Mouse (Mus musculus) yolk sac, embryonic 10.5 days (tissue): ENCODE data around the gene Cacng3.
A peak's percentile ranks its signal among the peaks of the same experiment; 100 is the strongest.

ENCODE experiments used
- DNase-seq: peaks from one replicate; pipeline ENCODE4 v3.0.0-alpha.2; 2017; ENCODE audit warnings: low spot score

Cacng3 gene

GRCm38 (mm10) chr7:122670442-122670872 lies at the start of gene Cacng3:
Gene Cacng3, plus strand, starts transcription at chr7:122670492.
- DNase-seq, result no peak

GRCm38 (mm10) chr7:122622125-122622774 lies 48.0 kb upstream of the Cacng3 start:
- DNase-seq, result no peak

DNA sequence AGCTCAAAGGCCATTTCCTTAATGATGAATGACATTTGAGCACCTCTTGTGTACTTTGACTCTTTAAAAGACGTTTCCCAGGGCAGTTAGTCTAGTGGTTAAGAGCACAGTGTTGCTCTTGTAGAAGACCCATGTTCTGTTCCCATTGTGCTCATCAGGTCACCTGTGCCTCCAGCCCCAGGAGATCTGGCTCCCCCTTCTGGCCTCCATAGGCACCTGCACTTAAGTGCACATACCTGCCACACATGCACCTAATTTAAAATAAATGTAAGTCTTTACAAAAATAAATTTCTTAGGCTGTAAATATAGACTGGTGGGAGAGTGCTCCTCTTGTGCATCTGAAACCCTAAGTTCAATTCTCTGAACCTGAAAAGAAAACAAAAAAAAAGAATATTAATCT lies 46.5 kb upstream of the Cacng3 start:
- no peak for DNase-seq

GRCm38 (mm10) chr7:122628050-122628449 lies 42.2 kb upstream of the Cacng3 start:
- no peak for DNase-seq

DNA sequence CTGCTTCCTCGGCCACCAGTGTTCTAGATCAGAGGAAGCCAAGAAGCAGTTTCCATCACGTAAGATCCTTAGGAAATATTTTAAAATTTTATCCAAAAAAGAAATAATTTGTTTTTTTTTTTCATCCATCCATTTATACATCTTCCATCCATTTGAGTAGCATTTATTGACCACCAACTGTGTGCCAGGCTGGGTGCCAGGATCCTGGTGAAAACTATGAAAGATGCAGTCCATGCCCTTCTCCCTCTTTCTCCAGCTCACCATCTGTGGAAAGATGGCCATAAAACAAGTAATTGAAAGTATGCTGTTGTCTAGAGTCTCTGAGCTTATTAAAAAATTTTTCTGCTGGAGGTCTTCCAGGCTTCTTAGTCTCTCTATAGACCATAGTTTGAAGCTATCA lies 39.9 kb upstream of the Cacng3 start:
- DNase-seq, result no peak

- DNase-seq, result no peak
Observed at GRCm38 (mm10) chr7:122631151-122631550, 39.1 kb upstream of the Cacng3 start.

DNA sequence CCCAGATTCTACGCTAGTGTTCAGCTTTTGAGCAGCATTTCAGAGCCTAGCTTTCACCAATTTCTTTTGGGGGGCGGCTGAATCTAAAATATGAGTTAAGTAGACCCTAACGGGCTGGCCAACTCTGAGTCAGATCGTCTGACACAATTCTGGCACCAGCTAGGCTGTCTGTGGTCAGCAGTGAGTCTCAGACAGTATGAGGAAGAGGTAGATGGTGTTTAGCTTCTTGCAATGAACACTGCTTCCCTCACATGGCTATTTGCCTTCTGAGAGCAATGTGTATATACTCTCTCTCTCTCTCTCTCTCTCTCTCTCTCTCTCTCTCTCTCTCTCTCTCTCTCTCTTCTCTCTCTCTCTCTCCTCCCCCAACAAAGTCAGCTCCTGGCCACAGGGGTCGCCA lies 37.3 kb upstream of the Cacng3 start:
- DNase-seq, result no peak

DNA sequence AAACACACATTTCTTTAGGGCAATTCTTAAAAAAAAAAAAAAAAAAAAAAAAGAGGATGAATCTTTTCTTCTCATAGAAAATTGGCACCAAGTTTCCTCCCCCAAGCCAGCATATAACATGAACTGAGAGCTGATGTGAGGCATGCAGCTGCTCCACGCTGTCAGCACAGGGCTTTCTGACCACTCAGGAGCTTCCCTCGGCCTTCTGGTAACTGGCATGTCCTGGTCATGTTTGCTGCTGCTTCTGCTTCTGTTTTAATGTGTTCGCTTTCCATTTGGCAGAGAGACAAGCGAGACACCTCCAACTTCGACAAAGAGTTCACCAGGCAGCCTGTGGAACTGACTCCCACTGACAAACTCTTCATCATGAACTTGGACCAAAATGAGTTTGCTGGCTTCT lies 36.8 kb upstream of the Cacng3 start:
- no peak for DNase-seq

GRCm38 (mm10) chr7:122643676-122644075 lies 26.6 kb upstream of the Cacng3 start:
- DNase-seq, result no peak

DNA sequence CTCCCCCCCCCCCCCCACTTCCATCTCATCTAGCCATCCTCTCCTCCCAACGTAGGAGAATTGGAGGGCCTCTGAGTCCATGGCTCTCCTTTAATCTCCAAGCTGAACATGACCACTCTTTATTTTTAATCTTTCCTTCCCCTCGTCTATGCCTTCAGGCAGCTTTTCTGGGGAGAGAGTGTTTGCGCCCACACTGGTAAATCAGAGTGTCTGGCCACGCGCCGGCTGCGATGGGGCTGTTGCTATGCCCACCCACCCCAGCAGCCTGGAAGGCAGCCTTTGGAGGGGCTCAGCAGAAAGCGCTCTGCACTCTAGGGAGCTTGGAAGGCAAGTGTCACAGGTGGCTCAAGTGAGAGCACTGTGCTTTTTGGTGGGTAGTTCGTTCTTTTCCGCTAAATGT lies 21.0 kb upstream of the Cacng3 start:
- no peak for DNase-seq

DNA sequence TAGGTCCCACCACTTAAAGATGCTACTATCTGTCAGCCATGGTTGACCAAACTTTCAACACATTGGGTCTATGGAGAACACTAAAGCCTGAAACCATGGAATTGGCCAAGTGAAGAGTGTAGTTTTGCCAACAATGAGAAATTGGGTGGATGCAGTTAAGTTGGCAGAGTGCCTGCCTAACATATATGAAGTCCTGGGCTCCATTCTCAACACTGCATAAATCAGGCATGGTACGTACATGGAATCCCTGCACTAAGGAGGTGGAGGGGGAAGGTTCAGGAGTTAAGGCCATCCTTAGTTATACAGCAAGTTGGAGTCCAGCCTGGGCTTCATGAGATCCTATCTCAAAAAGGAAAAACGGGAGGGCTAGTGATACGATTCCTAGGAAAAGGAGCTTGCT lies 17.8 kb upstream of the Cacng3 start:
- DNase-seq, result no peak

- no peak for DNase-seq
Observed at GRCm38 (mm10) chr7:122656671-122657070, 13.6 kb upstream of the Cacng3 start.

- no peak for DNase-seq
Observed at GRCm38 (mm10) chr7:122657423-122658126, 12.7 kb upstream of the Cacng3 start.

DNA sequence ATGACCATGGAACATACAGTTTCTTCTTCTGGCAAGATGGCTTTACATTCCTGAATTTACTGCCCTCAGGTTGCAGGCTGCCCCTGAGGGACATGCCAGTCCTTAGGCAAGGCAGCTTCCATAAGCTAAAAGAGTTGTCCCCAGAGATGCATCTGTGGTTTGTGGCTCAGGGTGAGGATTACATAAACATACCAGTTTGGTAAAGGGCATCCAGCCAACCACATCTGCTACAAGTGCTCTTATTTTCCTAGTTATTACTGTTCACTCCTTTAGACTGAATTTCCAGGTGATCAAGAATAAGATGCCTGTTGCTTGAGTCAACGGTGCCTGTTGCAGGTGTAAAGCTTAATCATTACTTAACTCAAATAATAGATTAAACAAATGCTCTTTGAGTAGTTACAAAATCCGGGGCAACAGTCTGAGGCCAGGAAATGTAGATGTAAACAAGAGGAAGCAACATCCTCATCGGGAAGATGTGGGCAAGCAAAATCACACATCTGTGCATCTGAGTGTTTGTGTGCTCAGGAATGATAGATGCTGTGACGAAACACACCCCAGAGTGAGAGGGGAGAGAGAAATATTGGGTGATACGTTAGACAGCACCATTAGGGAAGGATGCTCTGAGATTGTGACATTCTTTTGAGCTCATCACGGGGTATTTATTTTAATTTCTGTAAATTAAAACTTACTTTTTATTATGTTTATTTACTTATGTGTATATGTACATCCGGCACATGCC lies 4.8 kb upstream of the Cacng3 start:
- no peak for DNase-seq

DNA sequence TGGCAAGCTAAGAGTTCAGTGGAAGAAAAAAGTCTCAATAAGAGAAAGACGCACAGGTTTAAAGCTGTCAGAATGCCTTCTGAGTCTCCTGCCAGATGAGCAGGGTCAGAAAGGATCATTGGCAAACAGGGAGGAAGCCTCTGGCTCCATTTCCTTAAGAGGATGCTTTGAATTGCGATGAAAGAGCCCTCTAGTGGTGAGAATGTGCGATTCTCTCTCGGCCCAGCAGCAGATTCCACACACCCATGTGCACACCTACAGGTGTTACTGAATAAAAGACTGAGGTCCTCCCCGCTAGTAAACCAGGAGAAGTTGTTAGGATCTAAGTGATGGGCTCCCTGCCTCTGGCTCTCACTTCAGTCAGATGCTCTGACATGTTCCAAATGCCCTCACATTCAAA lies 2.4 kb upstream of the Cacng3 start:
- DNase-seq, result no peak

DNA sequence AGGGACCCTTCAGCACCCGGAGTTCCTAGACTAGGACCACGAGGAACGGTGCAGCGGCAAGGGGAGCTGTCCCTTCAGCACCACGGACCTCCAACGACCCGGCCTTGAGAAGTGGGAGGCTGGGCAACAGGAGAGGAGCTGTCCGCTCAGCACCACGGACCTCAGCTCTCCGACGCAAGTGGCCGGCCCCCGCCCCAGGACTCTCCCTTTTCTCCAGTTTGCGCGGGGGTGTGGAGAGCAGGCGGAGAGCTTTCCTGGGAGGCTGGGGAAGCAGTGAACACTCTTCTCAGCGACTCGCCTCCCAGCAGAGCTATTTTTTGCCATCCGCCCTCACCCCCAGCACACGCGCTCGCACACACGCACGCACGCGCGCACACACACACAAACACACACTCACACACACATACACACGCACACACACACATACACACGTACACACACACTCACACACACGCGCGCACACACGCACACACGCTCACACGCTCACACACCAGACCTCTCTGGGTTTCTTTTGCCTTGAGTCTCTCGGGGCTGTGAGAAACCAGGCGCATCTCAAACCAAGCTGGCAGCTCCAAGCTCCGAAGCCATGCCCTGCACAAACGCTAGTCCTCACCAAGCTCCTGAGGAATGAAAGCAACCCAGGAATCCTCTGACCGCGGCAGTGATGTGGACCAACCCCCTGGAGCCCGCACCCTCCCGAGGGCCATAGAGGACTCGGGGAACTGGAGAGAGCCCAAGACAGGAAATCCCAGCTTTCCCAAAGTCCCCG lies 765 bp downstream of the Cacng3 start:
- DNase-seq, result peak; percentile 81

- DNase-seq, result no peak
Observed at GRCm38 (mm10) chr7:122672981-122673380, 2.7 kb downstream of the Cacng3 start.

GRCm38 (mm10) chr7:122675207-122675606 lies 4.9 kb downstream of the Cacng3 start:
- DNase-seq, result no peak

- no peak for DNase-seq
Observed at GRCm38 (mm10) chr7:122701751-122702150, 31.5 kb downstream of the Cacng3 start.

DNA sequence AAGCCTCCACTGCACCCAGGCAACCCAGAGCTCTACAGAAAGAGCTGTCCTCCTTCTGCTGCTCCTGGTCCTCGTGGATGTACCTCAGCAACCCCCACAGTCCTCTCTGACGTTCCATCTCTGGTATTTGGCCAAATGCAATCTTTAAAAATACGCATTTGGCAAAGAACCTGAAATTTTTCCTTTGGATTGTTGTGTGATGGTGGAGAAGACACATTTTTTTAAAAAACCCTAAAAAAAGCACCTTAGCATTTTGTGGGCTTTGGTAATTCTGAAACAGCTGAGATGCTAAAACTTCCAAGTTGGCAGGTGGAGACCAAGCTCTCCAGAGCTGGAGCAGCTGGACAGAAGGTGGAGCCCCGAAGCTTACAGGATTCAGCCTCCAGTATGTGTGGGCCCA lies 32.2 kb downstream of the Cacng3 start:
- no peak for DNase-seq

DNA sequence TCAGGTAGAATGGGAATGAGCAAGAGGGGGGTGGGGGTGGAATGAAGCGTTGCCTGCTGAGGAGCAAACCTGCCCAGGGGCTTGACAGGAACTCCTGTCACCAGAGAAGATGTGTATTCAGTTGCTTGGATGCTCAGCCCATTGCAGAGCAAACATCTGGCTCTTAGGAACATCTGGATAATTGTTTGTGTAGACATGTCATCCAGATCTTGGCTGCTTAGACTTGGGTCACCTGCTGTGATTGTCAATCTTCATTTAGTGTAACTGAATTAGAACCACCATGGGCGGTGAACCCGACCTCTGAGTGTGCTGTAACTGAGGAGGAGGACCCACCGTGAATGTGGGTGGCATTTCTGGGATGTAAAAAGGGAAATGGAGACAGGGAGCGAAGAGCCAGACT lies 36.4 kb downstream of the Cacng3 start:
- no peak for DNase-seq

- DNase-seq, result no peak
Observed at GRCm38 (mm10) chr7:122716299-122716698, 46.0 kb downstream of the Cacng3 start.
